Mouse (Mus musculus) liver, embryonic 11.5 days (tissue): ENCODE results near the gene Mex3d. TPM values are rescaled to one million over a fixed set of nuclear protein-coding genes. Genes with fewer than 3 reads are reported as not detected.
A peak's percentile ranks its signal among the peaks of the same experiment; 100 is the strongest.

ENCODE experiments used
- ATAC-seq: fragments of 200-750 bp; cut with Nextera tagmentation; replicated peaks from 2 replicates; pipeline ENCODE4 v1.8.0; 2017; ENCODE audit warnings: moderate number of reproducible peaks, mild to moderate bottlenecking, moderate TSS enrichment, moderate library complexity; ENCODE audit not compliant: low FRiP score
- DNase-seq: peaks from one replicate; pipeline ENCODE4 v3.0.0-alpha.2; 2017; ENCODE audit warnings: low spot score
- H3K27ac ChIP-seq: fragments of 300-500 bp; sonication (generic); 2 replicates; pipeline ENCODE4 v1.5.1; 2014; ENCODE audit warnings: mild to moderate bottlenecking, low read depth, low read length, control low read depth
- H3K27me3 ChIP-seq: fragments of 300-500 bp; sonication (generic); replicated peaks from 2 replicates; pipeline ENCODE4 v1.6.1; 2014; ENCODE audit warnings: low read length, mixed read lengths; ENCODE audit not compliant: control insufficient read depth, insufficient read depth
- H3K36me3 ChIP-seq: fragments of 300-500 bp; sonication (generic); 2 replicates; pipeline ENCODE4 v1.6.1; 2014; ENCODE audit warnings: mild to moderate bottlenecking, low read length, moderate library complexity, mixed read lengths; ENCODE audit not compliant: control insufficient read depth, insufficient read depth
- H3K4me1 ChIP-seq: fragments of 300-500 bp; sonication (generic); replicated peaks from 2 replicates; pipeline ENCODE4 v1.6.1; 2014; ENCODE audit warnings: low read length, mixed read lengths; ENCODE audit not compliant: control insufficient read depth, insufficient read depth
- H3K4me2 ChIP-seq: fragments of 300-500 bp; sonication (generic); 2 replicates; pipeline ENCODE4 v1.6.1; 2014; ENCODE audit warnings: mild to moderate bottlenecking, control low read depth, moderate library complexity
- H3K4me3 ChIP-seq: fragments of 300-500 bp; sonication (generic); 2 replicates; pipeline ENCODE4 v1.5.1; 2014; ENCODE audit warnings: low read depth, low read length, control low read depth
- H3K9ac ChIP-seq: fragments of 300-500 bp; sonication (generic); 2 replicates; pipeline ENCODE4 v1.6.1; 2014; ENCODE audit warnings: low read depth, low read length, control low read depth
- H3K9me3 ChIP-seq: fragments of 300-500 bp; sonication (generic); 2 replicates; pipeline ENCODE4 v1.6.1; 2016; ENCODE audit warnings: low read length, inconsistent platforms, mixed read lengths; ENCODE audit not compliant: control insufficient read depth
- WGBS: fragments of 180-500 bp; shearing (Covaris S2); extraction: QIAGEN DNeasy Blood & Tissue Kit; methylation state at CpG from one replicate; pipeline ENCODE4 v1.1.7; 2014; 5-methylcytosine and 5-hydroxymethylcytosine counted together
- polyA plus RNA-seq: library from polyadenylated mRNA; unstranded; fragments of >200 nt; fragmentation: Nextera tagmentation; extraction: Ambion mirVana; gene quantifications from 2 replicates; pipeline ENCODE4 v1.2.1, GENCODE M21; 2014

Mex3d gene
- polyA plus RNA-seq, 1 experiment from 2014 or later: 3.7 TPM

DNA sequence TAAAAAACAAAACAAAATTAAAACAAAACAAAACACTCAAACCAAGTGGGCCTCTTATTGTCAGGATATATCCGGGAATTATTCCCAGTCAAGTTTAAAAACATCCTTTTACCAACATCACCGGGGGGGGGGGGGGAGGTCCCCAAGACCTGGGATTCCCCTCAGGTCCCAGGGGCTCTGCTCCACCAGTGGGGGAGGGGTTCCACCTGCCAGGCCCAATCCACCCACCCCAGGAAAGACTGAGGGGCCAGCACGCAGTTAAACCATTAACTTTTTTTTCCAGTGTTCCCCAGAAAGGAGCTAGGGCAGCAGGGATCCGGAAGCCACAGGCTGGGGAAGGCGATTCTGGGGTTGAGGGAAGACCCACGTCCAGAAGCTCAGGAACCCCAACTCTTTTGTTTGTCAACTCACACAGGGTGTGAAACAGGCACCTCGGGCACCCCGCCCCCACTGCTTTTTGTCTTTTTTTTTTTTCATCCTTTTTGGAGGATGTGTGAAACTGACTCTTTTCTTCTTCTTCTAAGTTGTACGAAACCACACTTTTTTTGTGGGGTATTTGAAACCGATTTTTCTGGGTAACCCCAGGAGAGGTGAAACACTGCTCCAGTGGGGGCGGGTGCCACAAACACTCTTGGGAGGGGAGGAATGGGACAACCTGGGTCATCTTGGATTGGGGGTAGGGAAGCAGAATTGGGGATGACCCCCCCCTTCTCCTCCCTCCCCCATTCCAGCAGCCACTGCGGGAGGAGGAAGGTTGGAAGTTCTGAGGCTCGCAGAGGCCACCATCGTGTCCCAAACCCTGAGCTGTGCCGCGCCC, 44.3 kb upstream of the Mex3d start:
- Histone ChIP-seq H3K4me3 (peak overlapping the region; percentile 100), H3K36me3 (peaks cover 39% of the 10 kb centered on the region), H3K9me3 (no peaks in the 10 kb centered on the region), H3K27me3 (no peaks in the 10 kb centered on the region), H3K4me1 (peaks cover 34% of the 10 kb centered on the region), H3K4me2 (peak overlapping the region; percentile 94), H3K27ac (peak overlapping the region; percentile 97; the same call in 1 of the 2 replicates), H3K9ac (peak overlapping the region; percentile 100)
- DNase-seq (no peak), ATAC-seq (no peak)
- 33% methylated on average over 16 of the region's 16 CpGs for WGBS

DNA sequence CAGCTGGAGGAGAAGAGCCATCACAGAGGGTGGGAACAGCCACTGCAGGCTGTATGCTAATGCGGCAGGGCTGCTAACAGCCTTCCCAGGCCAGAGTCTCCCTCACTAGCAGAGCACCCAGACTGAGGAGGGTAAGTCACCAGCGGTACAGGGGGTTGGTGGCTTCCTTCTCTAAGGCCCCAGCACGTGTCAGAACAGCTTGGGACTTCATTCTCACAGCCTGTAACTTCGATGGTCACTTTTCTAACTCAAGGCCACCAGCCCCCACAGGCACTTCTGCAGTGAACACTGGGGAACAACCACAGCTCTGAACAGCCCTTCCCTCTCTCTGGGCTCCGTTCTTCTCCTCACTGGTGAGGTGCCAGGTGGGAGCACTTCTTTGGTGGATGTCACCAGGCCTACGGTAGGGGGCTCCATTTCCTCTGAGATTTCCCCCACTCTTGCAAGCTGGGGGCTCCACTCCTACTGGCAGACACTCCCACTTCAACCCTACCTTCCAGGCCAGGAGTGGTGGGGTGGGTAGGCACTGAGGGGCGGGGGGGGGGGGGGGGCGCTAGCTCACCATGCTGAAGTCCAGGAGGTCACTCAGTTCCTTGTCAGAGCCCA, 43.0 kb upstream of the Mex3d start:
- H3K27ac ChIP-seq: no peak overlapping the region
- DNase-seq: no peak
- H3K4me3 ChIP-seq: no peak overlapping the region; the same call in 1 of the 2 replicates
- no peak overlapping the region for H3K9ac ChIP-seq
- no peak for ATAC-seq
- no peaks in the 10 kb centered on the region for H3K27me3 ChIP-seq
- H3K36me3 ChIP-seq: peaks cover 52% of the 10 kb centered on the region
- WGBS: 78% methylated on average over 7 of the region's 8 CpGs
- H3K4me2 ChIP-seq: no peak overlapping the region; the same call in 1 of the 2 replicates
- peaks cover 24% of the 10 kb centered on the region for H3K4me1 ChIP-seq
- H3K9me3 ChIP-seq: peaks cover 3% of the 10 kb centered on the region; the same call in 1 of the 2 replicates

DNA sequence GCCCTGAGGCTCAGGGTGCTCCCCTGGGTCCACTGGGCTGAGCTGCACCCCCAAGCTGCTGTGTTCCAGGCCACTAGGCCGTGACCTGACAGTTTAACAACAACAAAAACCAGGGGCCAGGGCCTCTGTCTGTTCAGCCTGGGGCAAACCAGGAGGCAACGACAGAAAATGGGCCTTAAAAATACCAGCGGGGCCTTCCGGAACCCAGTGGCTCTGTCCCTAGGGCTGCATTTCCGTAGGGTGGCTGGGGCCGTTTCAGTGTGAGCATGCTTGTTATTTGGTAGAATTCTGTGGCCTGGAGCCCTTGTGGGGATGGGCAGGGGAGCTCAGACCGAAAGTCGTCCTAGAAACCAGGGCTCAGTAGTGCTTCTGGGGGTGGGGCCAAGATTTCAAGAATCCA, 42.3 kb upstream of the Mex3d start:
- WGBS: 90% methylated on average over 8 of the region's 8 CpGs
- Histone ChIP-seq H3K9me3 (peaks cover 6% of the 10 kb centered on the region; the same call in 1 of the 2 replicates), H3K27me3 (no peaks in the 10 kb centered on the region), H3K4me1 (peaks cover 18% of the 10 kb centered on the region), H3K27ac (no peak overlapping the region; the same call in 1 of the 2 replicates), H3K4me2 (no peak overlapping the region), H3K4me3 (no peak overlapping the region), H3K9ac (peak overlapping the region; percentile 30; the same call in 1 of the 2 replicates), H3K36me3 (peaks cover 59% of the 10 kb centered on the region)
- no peak for DNase-seq
- no peak for ATAC-seq

- Histone ChIP-seq H3K4me2 (no peak overlapping the region), H3K27me3 (no peaks in the 10 kb centered on the region), H3K4me3 (no peak overlapping the region), H3K27ac (peak overlapping the region; percentile 91; the same call in 1 of the 2 replicates), H3K9ac (no peak overlapping the region), H3K4me1 (peaks cover 46% of the 10 kb centered on the region), H3K36me3 (peaks cover 67% of the 10 kb centered on the region), H3K9me3 (peaks cover 6% of the 10 kb centered on the region; the same call in 1 of the 2 replicates)
- DNase-seq (no peak), ATAC-seq (no peak)
- 86% methylated on average over 3 of the region's 3 CpGs for WGBS
Observed at GRCm38 (mm10) chr10:80425041-80425440, 37.6 kb upstream of the Mex3d start.

GRCm38 (mm10) chr10:80423562-80423961, 36.1 kb upstream of the Mex3d start:
- H3K4me3 ChIP-seq: peak overlapping the region; percentile 7; the same call in 1 of the 2 replicates
- 23% methylated on average over 4 of the region's 4 CpGs for WGBS
- H3K9ac ChIP-seq: peak overlapping the region; percentile 27; the same call in 1 of the 2 replicates
- H3K4me2 ChIP-seq: peak overlapping the region; percentile 64
- peak overlapping the region; percentile 91 for H3K27ac ChIP-seq
- peaks cover 59% of the 10 kb centered on the region for H3K4me1 ChIP-seq
- peak; percentile 78 for ATAC-seq
- DNase-seq: peak; percentile 77
- H3K9me3 ChIP-seq: peaks cover 6% of the 10 kb centered on the region; the same call in 1 of the 2 replicates
- H3K36me3 ChIP-seq: peaks cover 59% of the 10 kb centered on the region
- H3K27me3 ChIP-seq: no peaks in the 10 kb centered on the region

- Histone ChIP-seq H3K27ac (peak overlapping the region; percentile 91), H3K4me2 (peak overlapping the region; percentile 64), H3K36me3 (peaks cover 58% of the 10 kb centered on the region), H3K9ac (peak overlapping the region; percentile 66), H3K9me3 (peaks cover 6% of the 10 kb centered on the region; the same call in 1 of the 2 replicates), H3K4me1 (peaks cover 62% of the 10 kb centered on the region), H3K27me3 (no peaks in the 10 kb centered on the region), H3K4me3 (peak overlapping the region; percentile 16)
- DNase-seq (no peak), ATAC-seq (peak; percentile 94)
- WGBS: 49% methylated on average over 9 of the region's 9 CpGs
Observed at GRCm38 (mm10) chr10:80421651-80422472, 34.4 kb upstream of the Mex3d start.

DNA sequence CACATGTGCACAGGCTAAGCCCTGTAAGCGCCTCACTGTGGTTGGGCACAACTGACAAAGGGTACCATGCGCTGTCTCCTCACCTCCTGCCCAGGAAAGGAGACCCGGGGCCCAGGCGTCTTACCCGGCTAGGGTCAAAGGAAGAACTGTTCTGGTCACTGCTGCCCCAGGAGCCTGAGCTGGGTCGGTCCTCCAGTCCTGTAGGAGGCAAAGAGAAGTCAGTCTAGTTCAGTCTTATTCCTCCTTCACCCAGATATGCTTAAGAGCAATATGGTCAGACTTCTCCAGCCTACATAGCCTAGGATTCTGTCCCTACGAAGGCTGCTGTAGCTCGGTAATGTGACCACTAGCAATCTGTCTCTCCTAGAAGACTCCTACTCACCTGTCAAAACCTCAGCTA, 33.7 kb upstream of the Mex3d start:
- peak overlapping the region; percentile 16; the same call in 1 of the 2 replicates for H3K4me3 ChIP-seq
- H3K27ac ChIP-seq: peak overlapping the region; percentile 91
- peak overlapping the region; percentile 66 for H3K9ac ChIP-seq

GRCm38 (mm10) chr10:80420729-80421128, 33.3 kb upstream of the Mex3d start:
- Histone ChIP-seq H3K4me1 (peaks cover 62% of the 10 kb centered on the region), H3K27ac (peak overlapping the region; percentile 91)

More for the DNA sequence above, 33.7 kb upstream of the Mex3d start:
- ATAC-seq: no peak
- Histone ChIP-seq H3K9me3 (peaks cover 6% of the 10 kb centered on the region; the same call in 1 of the 2 replicates), H3K4me2 (peak overlapping the region; percentile 64), H3K4me1 (peaks cover 62% of the 10 kb centered on the region), H3K27me3 (no peaks in the 10 kb centered on the region), H3K36me3 (peaks cover 58% of the 10 kb centered on the region)
- 88% methylated on average over 8 of the region's 8 CpGs for WGBS
- no peak for DNase-seq

More at GRCm38 (mm10) chr10:80420729-80421128, 33.3 kb upstream of the Mex3d start:
- Histone ChIP-seq H3K4me2 (peak overlapping the region; percentile 64), H3K27me3 (no peaks in the 10 kb centered on the region), H3K36me3 (peaks cover 58% of the 10 kb centered on the region), H3K4me3 (peak overlapping the region; percentile 3; the same call in 1 of the 2 replicates), H3K9ac (peak overlapping the region; percentile 66), H3K9me3 (peaks cover 3% of the 10 kb centered on the region; the same call in 1 of the 2 replicates)
- ATAC-seq: no peak
- 93% methylated on average over 10 of the region's 10 CpGs for WGBS
- no peak for DNase-seq
